Mouse (Mus musculus) embryonic facial prominence, embryonic 15.5 days (tissue): ENCODE data around the gene Sstr2. TPM values are rescaled to one million over a fixed set of nuclear protein-coding genes. Genes with fewer than 3 reads are reported as not detected.

ENCODE experiments used
- ATAC-seq: fragments of 200-750 bp; cut with Nextera tagmentation; 2 replicates; pipeline ENCODE4 v1.8.0; 2017; ENCODE audit warnings: low read depth, moderate TSS enrichment; ENCODE audit not compliant: insufficient number of reproducible peaks, low FRiP score, low TSS enrichment
- H3K27ac ChIP-seq: fragments of 300-500 bp; sonication (generic); replicated peaks from 2 replicates; pipeline ENCODE4 v1.5.1; 2015; ENCODE audit warnings: mild to moderate bottlenecking, inconsistent platforms
- H3K27me3 ChIP-seq: fragments of 300-500 bp; sonication (generic); 2 replicates; pipeline ENCODE4 v1.6.1; 2015; ENCODE audit warnings: inconsistent platforms
- H3K36me3 ChIP-seq: fragments of 300-500 bp; sonication (generic); 2 replicates; pipeline ENCODE4 v1.6.1; 2015; ENCODE audit warnings: mild to moderate bottlenecking, inconsistent platforms
- H3K4me1 ChIP-seq: fragments of 300-500 bp; sonication (generic); 2 replicates; pipeline ENCODE4 v1.6.1; 2015; ENCODE audit warnings: inconsistent platforms
- H3K4me2 ChIP-seq: fragments of 300-500 bp; sonication (generic); replicated peaks from 2 replicates; pipeline ENCODE4 v1.6.1; 2015; ENCODE audit warnings: mild to moderate bottlenecking, inconsistent platforms
- H3K4me3 ChIP-seq: fragments of 300-500 bp; sonication (generic); replicated peaks from 2 replicates; pipeline ENCODE4 v1.5.1; 2015; ENCODE audit warnings: mild to moderate bottlenecking, inconsistent platforms
- H3K9ac ChIP-seq: fragments of 300-500 bp; sonication (generic); 2 replicates; pipeline ENCODE4 v1.6.1; 2015; ENCODE audit warnings: inconsistent platforms
- H3K9me3 ChIP-seq: fragments of 300-500 bp; sonication (generic); replicated peaks from 2 replicates; pipeline ENCODE4 v1.6.1; 2016; ENCODE audit warnings: inconsistent platforms
- WGBS: fragments of 180-500 bp; shearing (Covaris S2); methylation state at CpG from one replicate; pipeline ENCODE4 v1.1.7; 2015; 5-methylcytosine and 5-hydroxymethylcytosine counted together
- polyA plus RNA-seq: library from polyadenylated mRNA; unstranded; fragments of >200 nt; fragmentation: Nextera tagmentation; extraction: Ambion mirVana; gene quantifications from 2 replicates; pipeline ENCODE4 v1.2.1, GENCODE M21; 2015

Sstr2 gene
- polyA plus RNA-seq, result 1.0 and 1.6 TPM in 2 replicates

GRCm38 (mm10) chr11:113618672-113619419, at the start of gene Sstr2:
Sstr2 (plus strand) TSS chr11:113619342.
- H3K4me2 ChIP-seq, result peak within 1 kb of the TSS; percentile 93
- WGBS, result under 1% methylated on average over 54 of the region's 54 CpGs
- peak; percentile 68 for ATAC-seq
- H3K9me3 ChIP-seq, result no peaks in the 10 kb centered on the region
- no peaks in the 10 kb centered on the region for H3K36me3 ChIP-seq
- H3K4me1 ChIP-seq, result peaks cover 15% of the 10 kb centered on the region
- H3K27me3 ChIP-seq, result peaks cover 40% of the 10 kb centered on the region
- peak within 1 kb of the TSS; percentile 50 for H3K4me3 ChIP-seq
- H3K9ac ChIP-seq, result peak within 1 kb of the TSS; percentile 39
- no peak within 1 kb of the TSS for H3K27ac ChIP-seq

DNA sequence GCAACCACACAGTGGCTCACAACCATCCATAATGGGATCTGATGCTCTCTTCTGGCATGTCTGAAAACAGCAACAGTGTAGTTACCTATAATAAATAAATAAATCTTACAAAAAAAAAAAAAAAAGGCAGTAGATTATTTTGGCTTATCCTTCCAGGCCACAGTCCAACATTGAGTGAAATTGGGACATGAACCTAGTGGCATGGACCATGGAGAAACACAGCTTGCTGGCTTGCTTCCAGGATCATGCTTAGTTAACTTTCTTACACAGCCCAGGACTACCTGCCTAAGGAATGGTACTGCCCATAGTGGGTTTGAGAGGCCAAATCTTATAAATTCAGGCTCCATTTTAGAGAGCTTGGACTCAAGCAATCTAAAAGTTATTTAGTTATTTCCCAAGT, 47.5 kb upstream of the Sstr2 start:
- ATAC-seq, result no peak
- Histone ChIP-seq H3K4me2 (no peak overlapping the region), H3K9me3 (no peaks in the 10 kb centered on the region), H3K27ac (no peak overlapping the region), H3K4me1 (0 out of 2 replicates have a peak, but pooled peaks cover 5% of the 10 kb centered on the region), H3K27me3 (no peaks in the 10 kb centered on the region), H3K9ac (no peak overlapping the region), H3K36me3 (no peaks in the 10 kb centered on the region), H3K4me3 (no peak overlapping the region)

- no peak for ATAC-seq
- 41% methylated on average over 6 of the region's 6 CpGs for WGBS
- Histone ChIP-seq H3K27me3 (no peaks in the 10 kb centered on the region), H3K9ac (no peak overlapping the region), H3K9me3 (no peaks in the 10 kb centered on the region), H3K4me1 (0 out of 2 replicates have a peak, but pooled peaks cover 5% of the 10 kb centered on the region), H3K27ac (no peak overlapping the region), H3K4me2 (no peak overlapping the region), H3K4me3 (no peak overlapping the region), H3K36me3 (no peaks in the 10 kb centered on the region)
Measured at GRCm38 (mm10) chr11:113572641-113573040, 46.5 kb upstream of the Sstr2 start.

- no peak overlapping the region for H3K9ac ChIP-seq
- no peaks in the 10 kb centered on the region for H3K9me3 ChIP-seq
- 78% methylated on average over 4 of the region's 4 CpGs for WGBS
- H3K27me3 ChIP-seq, result no peaks in the 10 kb centered on the region
- H3K4me3 ChIP-seq, result no peak overlapping the region
- H3K4me2 ChIP-seq, result no peak overlapping the region
- no peaks in the 10 kb centered on the region for H3K36me3 ChIP-seq
- ATAC-seq, result no peak
- no peak overlapping the region for H3K27ac ChIP-seq
- H3K4me1 ChIP-seq, result 0 out of 2 replicates have a peak, but pooled peaks cover 5% of the 10 kb centered on the region
Measured at GRCm38 (mm10) chr11:113577221-113577620, 41.9 kb upstream of the Sstr2 start.

GRCm38 (mm10) chr11:113583879-113584661, 35.1 kb upstream of the Sstr2 start:
- H3K4me3 ChIP-seq, result no peak overlapping the region
- H3K36me3 ChIP-seq, result no peaks in the 10 kb centered on the region
- no peak for ATAC-seq
- H3K27me3 ChIP-seq, result no peaks in the 10 kb centered on the region
- WGBS, result 45% methylated on average over 11 of the region's 11 CpGs
- no peak overlapping the region for H3K4me2 ChIP-seq
- no peaks in the 10 kb centered on the region for H3K9me3 ChIP-seq
- no peak overlapping the region for H3K9ac ChIP-seq
- H3K27ac ChIP-seq, result no peak overlapping the region
- peaks cover 9% of the 10 kb centered on the region; the same call in 1 of the 2 replicates for H3K4me1 ChIP-seq

GRCm38 (mm10) chr11:113586423-113586822, 32.7 kb upstream of the Sstr2 start:
- ATAC-seq, result no peak
- Histone ChIP-seq H3K4me1 (peaks cover 9% of the 10 kb centered on the region; the same call in 1 of the 2 replicates), H3K27me3 (no peaks in the 10 kb centered on the region), H3K4me3 (no peak overlapping the region), H3K4me2 (no peak overlapping the region), H3K36me3 (no peaks in the 10 kb centered on the region), H3K9ac (no peak overlapping the region), H3K27ac (no peak overlapping the region), H3K9me3 (no peaks in the 10 kb centered on the region)
- 31% methylated on average over 6 of the region's 6 CpGs for WGBS

DNA sequence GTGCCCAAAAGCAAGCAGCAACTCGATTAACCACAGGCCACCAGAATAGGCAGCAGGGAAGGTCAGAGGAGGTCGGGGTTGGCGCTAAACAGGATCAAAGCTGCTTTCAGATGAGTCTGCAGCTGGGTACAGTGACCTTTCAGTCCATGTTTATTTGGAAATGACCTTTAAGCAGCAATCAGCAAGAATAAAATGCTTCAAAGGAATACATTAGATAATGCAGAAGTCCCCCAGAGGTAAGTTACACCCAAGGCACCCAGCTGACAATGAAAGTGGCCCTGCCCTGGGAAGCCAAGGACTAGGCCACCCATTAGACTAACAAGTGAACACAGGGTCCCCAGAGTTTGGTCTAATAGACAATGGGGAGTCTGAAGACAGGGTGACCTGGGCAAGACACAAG, 30.2 kb upstream of the Sstr2 start:
- no peak overlapping the region for H3K9ac ChIP-seq
- no peaks in the 10 kb centered on the region for H3K9me3 ChIP-seq

GRCm38 (mm10) chr11:113595144-113595543, 24.0 kb upstream of the Sstr2 start:
- Histone ChIP-seq H3K4me1 (no peaks in the 10 kb centered on the region), H3K4me2 (no peak overlapping the region), H3K27ac (no peak overlapping the region), H3K4me3 (no peak overlapping the region), H3K9me3 (no peaks in the 10 kb centered on the region), H3K27me3 (no peaks in the 10 kb centered on the region), H3K9ac (no peak overlapping the region), H3K36me3 (no peaks in the 10 kb centered on the region)
- ATAC-seq, result no peak
- WGBS, result 84% methylated on average over 5 of the region's 5 CpGs

More for the DNA sequence above, 30.2 kb upstream of the Sstr2 start:
- Histone ChIP-seq H3K4me3 (no peak overlapping the region), H3K27ac (no peak overlapping the region), H3K36me3 (no peaks in the 10 kb centered on the region), H3K4me2 (no peak overlapping the region), H3K4me1 (peaks cover 4% of the 10 kb centered on the region; the same call in 1 of the 2 replicates), H3K27me3 (no peaks in the 10 kb centered on the region)
- no peak for ATAC-seq
- WGBS, result 45% methylated on average over 3 of the region's 3 CpGs

DNA sequence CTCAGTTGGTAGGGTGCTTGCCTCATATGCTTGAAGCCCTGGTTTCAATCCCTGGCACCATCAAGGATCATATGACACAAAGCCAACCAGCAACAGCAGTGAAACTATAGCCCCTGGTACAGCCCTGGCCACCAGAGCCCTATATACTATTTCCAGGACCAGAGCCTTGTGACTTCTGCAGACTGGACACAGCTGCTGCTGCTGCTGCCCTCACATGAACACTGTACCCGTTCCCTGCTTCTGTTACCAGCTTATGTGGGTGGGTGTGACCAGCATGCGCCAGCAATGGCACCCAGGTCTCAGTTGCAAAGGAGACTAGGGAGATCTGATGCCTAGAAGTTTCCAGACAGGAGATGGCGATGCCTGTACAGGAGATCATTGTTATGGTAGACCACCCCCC, 21.5 kb upstream of the Sstr2 start:
- H3K4me1 ChIP-seq, result peaks cover 9% of the 10 kb centered on the region; the same call in 1 of the 2 replicates
- no peaks in the 10 kb centered on the region for H3K36me3 ChIP-seq
- ATAC-seq, result no peak
- no peaks in the 10 kb centered on the region for H3K9me3 ChIP-seq
- H3K27me3 ChIP-seq, result no peaks in the 10 kb centered on the region
- WGBS, result 88% methylated on average over 3 of the region's 3 CpGs
- H3K4me3 ChIP-seq, result no peak overlapping the region
- no peak overlapping the region for H3K27ac ChIP-seq
- H3K9ac ChIP-seq, result no peak overlapping the region
- H3K4me2 ChIP-seq, result no peak overlapping the region

DNA sequence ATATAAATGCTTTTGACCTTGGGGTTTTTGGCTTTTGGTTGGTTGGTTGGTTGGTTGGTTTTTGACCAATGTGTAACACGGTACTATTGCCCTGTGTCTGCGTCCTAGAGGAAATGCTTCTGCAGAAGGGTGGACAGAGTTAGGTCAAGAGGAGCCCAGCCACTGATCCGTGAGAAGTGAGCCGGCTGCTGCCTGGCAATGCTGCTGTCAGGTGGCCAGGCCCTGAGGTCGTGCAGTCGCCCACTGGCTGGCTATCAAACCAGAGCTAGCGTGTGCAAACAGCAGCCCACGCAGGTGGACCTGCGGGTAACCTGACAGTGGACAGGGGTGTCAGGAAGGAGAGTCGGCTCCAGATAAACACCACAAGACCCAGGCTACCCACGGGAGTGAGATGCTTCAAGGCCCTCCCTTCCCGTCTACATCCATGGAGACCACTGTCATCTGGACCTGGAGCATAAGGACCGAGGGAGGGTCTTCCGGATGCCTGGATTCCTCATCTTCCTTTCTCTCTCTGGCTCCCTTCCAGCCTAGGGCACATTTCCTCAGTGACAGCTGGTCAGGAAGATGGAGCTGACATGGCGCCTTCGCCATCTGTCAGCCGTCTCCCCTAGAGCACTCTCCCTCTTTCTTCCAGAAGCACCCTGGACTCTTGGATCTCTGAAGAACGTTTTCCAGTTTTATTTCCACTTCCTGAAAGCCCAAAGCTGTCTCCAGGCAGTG, 18.5 kb upstream of the Sstr2 start:
- ATAC-seq, result no peak
- Histone ChIP-seq H3K9me3 (no peaks in the 10 kb centered on the region), H3K36me3 (no peaks in the 10 kb centered on the region), H3K27me3 (no peaks in the 10 kb centered on the region), H3K4me1 (peaks cover 9% of the 10 kb centered on the region; the same call in 1 of the 2 replicates), H3K4me3 (no peak overlapping the region), H3K27ac (no peak overlapping the region), H3K4me2 (no peak overlapping the region), H3K9ac (no peak overlapping the region)
- WGBS, result 80% methylated on average over 18 of the region's 18 CpGs
